Mouse (Mus musculus) embryonic fibroblast, embryonic 13.5 days (primary cell): ENCODE data around the gene Fat3. TPM values are rescaled to one million over a fixed set of nuclear protein-coding genes. Genes with fewer than 3 reads are reported as not detected.

ENCODE experiments used
- H3K27ac ChIP-seq: 2 replicates; pipeline ENCODE4 v1.5.1; 2012; ENCODE audit warnings: low read length, control low read depth, inconsistent platforms; ENCODE audit not compliant: insufficient read depth
- H3K4me1 ChIP-seq: 2 replicates; pipeline ENCODE4 v1.6.1; 2011; ENCODE audit warnings: low read length; ENCODE audit not compliant: control insufficient read depth, insufficient read depth
- H3K4me3 ChIP-seq: 2 replicates; pipeline ENCODE4 v1.5.1; 2011; ENCODE audit warnings: mild to moderate bottlenecking, control low read depth, low read length; ENCODE audit not compliant: insufficient read depth
- CTCF ChIP-seq: IDR thresholded peaks from 2 replicates; pipeline ENCODE4 v1.5.1; 2011; ENCODE audit warnings: mild to moderate bottlenecking, control low read depth, low read length, moderate library complexity, borderline replicate concordance; ENCODE audit not compliant: insufficient read depth
- POLR2A ChIP-seq: IDR thresholded peaks from 2 replicates; pipeline ENCODE4 v1.6.1; 2011; ENCODE audit warnings: low read depth, mild to moderate bottlenecking, control low read depth, low read length, moderate library complexity
- polyA plus RNA-seq: library from polyadenylated mRNA; stranded (reverse); fragments of >200 nt; gene quantifications from 2 replicates; pipeline ENCODE4 v1.2.4, GENCODE M21; 2011; ENCODE audit warnings: low read depth; ENCODE audit not compliant: missing spikeins, insufficient read length

Gene Fat3
- polyA plus RNA-seq, 1 experiment = 3.0 TPM

- TF ChIP-seq CTCF (no peak), POLR2A (no peak)
- H3K4me1 ChIP-seq = no peaks in the 10 kb centered on the region
- H3K4me3 ChIP-seq = no peak overlapping the region
- H3K27ac ChIP-seq = no peak overlapping the region
These were observed 60.4 kb downstream of the Fat3 start for GRCm38 (mm10) chr9:16440638-16441037.

GRCm38 (mm10) chr9:16439941-16440340 is 61.1 kb downstream of the Fat3 start:
- no peak for TF ChIP-seq CTCF
- Histone ChIP-seq H3K4me3 (no peak overlapping the region), H3K27ac (no peak overlapping the region), H3K4me1 (no peaks in the 10 kb centered on the region)

- no peak for TF ChIP-seq CTCF
- no peak for TF ChIP-seq POLR2A
- Histone ChIP-seq H3K4me3 (no peak overlapping the region), H3K27ac (no peak overlapping the region), H3K4me1 (no peaks in the 10 kb centered on the region)
These were observed 63.3 kb downstream of the Fat3 start for GRCm38 (mm10) chr9:16437805-16438204.

- no peak overlapping the region for H3K27ac ChIP-seq
- H3K4me3 ChIP-seq = no peak overlapping the region
- H3K4me1 ChIP-seq = no peaks in the 10 kb centered on the region
- TF ChIP-seq POLR2A (no peak), CTCF (no peak)
These were observed 72.5 kb downstream of the Fat3 start for GRCm38 (mm10) chr9:16428589-16428988.

- TF ChIP-seq CTCF (no peak), POLR2A (no peak)
- Histone ChIP-seq H3K27ac (no peak overlapping the region), H3K4me1 (no peaks in the 10 kb centered on the region), H3K4me3 (no peak overlapping the region)
These were observed 78.4 kb downstream of the Fat3 start for GRCm38 (mm10) chr9:16422707-16423106.

- TF ChIP-seq CTCF (no peak), POLR2A (no peak)
- Histone ChIP-seq H3K4me3 (no peak overlapping the region), H3K4me1 (no peaks in the 10 kb centered on the region), H3K27ac (no peak overlapping the region)
These were observed 98.3 kb downstream of the Fat3 start for GRCm38 (mm10) chr9:16402815-16403214.

GRCm38 (mm10) chr9:16398734-16399686 is 102.1 kb downstream of the Fat3 start:
- Histone ChIP-seq H3K27ac (no peak overlapping the region), H3K4me1 (no peaks in the 10 kb centered on the region), H3K4me3 (no peak overlapping the region)
- no peak for TF ChIP-seq CTCF
- no peak for TF ChIP-seq POLR2A

GRCm38 (mm10) chr9:16389141-16389540 is 111.9 kb downstream of the Fat3 start:
- no peaks in the 10 kb centered on the region for H3K4me1 ChIP-seq
- H3K4me3 ChIP-seq = no peak overlapping the region
- no peak for TF ChIP-seq POLR2A
- TF ChIP-seq CTCF = no peak
- no peak overlapping the region for H3K27ac ChIP-seq

GRCm38 (mm10) chr9:16387527-16387926 is 113.6 kb downstream of the Fat3 start:
- no peak for TF ChIP-seq CTCF
- TF ChIP-seq POLR2A = no peak
- Histone ChIP-seq H3K27ac (no peak overlapping the region), H3K4me1 (no peaks in the 10 kb centered on the region), H3K4me3 (no peak overlapping the region)

GRCm38 (mm10) chr9:16363713-16364112 is 137.4 kb downstream of the Fat3 start:
- H3K4me1 ChIP-seq = no peaks in the 10 kb centered on the region
- no peak for TF ChIP-seq CTCF
- TF ChIP-seq POLR2A = no peak
- H3K27ac ChIP-seq = no peak overlapping the region
- H3K4me3 ChIP-seq = no peak overlapping the region
